Mouse (Mus musculus) brain, embryonic 14.5 days (tissue): ENCODE measurements around the gene Raet1e.
"Not testable (repeated sequence)": the region's sequence is repeated elsewhere in the genome, so short reads cannot be mapped to it uniquely, and the experiment has no call there.

Experiments used
- CTCF ChIP-seq: fragments of 200-500 bp; IDR thresholded peaks from 2 replicates; pipeline ENCODE4 v1.5.1; 2012; ENCODE audit warnings: inconsistent platforms, mild to moderate bottlenecking, moderate library complexity, borderline replicate concordance; ENCODE audit not compliant: insufficient read depth, insufficient read length; ENCODE audit errors: extremely low read depth
- POLR2A ChIP-seq: fragments of 200-500 bp; IDR thresholded peaks from 2 replicates; pipeline ENCODE4 v1.6.1; 2012; ENCODE audit warnings: mild to moderate bottlenecking, inconsistent platforms, borderline replicate concordance; ENCODE audit not compliant: poor library complexity, insufficient read depth, insufficient read length, severe bottlenecking; ENCODE audit errors: extremely low read depth

- TF ChIP-seq CTCF, POLR2A: not testable (repeated sequence)
Measured at GRCm38 (mm10) chr10:22154127-22154526, 4.2 kb upstream of the Raet1e start.
